ENCODE assay signal across 10 mouse cellular contexts in the genomic region with DNA sequence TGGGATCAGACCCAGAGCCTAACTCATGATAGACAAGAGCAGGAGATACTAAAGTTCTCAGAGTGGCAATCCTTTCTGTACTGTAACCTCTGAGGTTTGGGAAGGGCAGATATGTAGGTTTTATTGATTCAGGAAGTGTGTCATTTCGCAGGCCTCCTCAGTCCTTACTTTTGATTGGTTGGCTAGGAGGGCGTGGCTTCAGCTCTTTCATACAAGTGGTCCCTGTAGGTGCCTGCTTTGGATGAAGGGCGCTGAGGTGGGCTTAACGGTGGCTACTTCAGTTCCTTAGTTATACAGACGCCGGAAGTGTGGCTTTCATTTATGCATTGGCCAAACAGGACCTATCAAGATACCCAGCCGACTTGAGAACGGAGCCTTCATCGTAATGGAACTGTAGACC. TPM values are rescaled to one million over a fixed set of nuclear protein-coding genes. Genes with fewer than 3 reads are reported as not detected.
DNase-seq lines count a peak whose midpoint lies in the region; ATAC-seq and TF ChIP-seq lines count a peak whose summit lies in the region.
"Had no signal": no experiment of that assay in that cellular context is flagged by ENCODE, and none has a peak within 500 bp of the region (broad histone marks: within the 10 kb centered on the region; RNA-seq: fewer than 3 reads in every experiment).

No protein-coding gene starts in this region.

- H3K27me3 ChIP-seq in hindbrain, embryonic 12.5 days = no peaks in the 10 kb centered on the region
- H3K27me3 ChIP-seq in hindbrain, embryonic 10.5 days (ENCODE audit: insufficient read depth, poor library complexity, severe bottlenecking) = no peaks in the 10 kb centered on the region
- H3K27me3 ChIP-seq in ES-Bruce4 (ENCODE audit: control insufficient read depth, insufficient read depth, low read length, poor library complexity, severe bottlenecking) = no peaks in the 10 kb centered on the region
- H3K27me3 ChIP-seq in midbrain, embryonic 13.5 days = no peaks in the 10 kb centered on the region

- no peak for TF ChIP-seq EP300 in ES-Bruce4 (IDR thresholded peaks at IDR 0.05; ENCODE audit: insufficient read depth, low read depth, low read length)

- no peak overlapping the region for H3K9ac ChIP-seq in hindbrain, embryonic 12.5 days
- no peak overlapping the region for H3K9ac ChIP-seq in ES-Bruce4 (ENCODE audit: low read depth, poor library complexity, severe bottlenecking)
- H3K9ac ChIP-seq in midbrain, embryonic 13.5 days (replicated peaks) = no peak overlapping the region

- peak overlapping the region; percentile 73 for H3K4me2 ChIP-seq in hindbrain, embryonic 12.5 days (replicated peaks)
- peak overlapping the region; percentile 63 for H3K4me2 ChIP-seq in midbrain, embryonic 13.5 days (replicated peaks)

- H3K4me3 ChIP-seq in hindbrain, embryonic 12.5 days = no peak overlapping the region
- H3K4me3 ChIP-seq in hindbrain, embryonic 10.5 days = no peak overlapping the region
- H3K4me3 ChIP-seq in ES-Bruce4 (ENCODE audit: low read depth, low read length) = peak overlapping the region; percentile 7; the same call in 1 of the 2 replicates
- H3K4me3 ChIP-seq in midbrain, embryonic 13.5 days (replicated peaks) = no peak overlapping the region

- H3K36me3 ChIP-seq in hindbrain, embryonic 12.5 days = peaks cover 34% of the 10 kb centered on the region
- H3K36me3 ChIP-seq in hindbrain, embryonic 10.5 days = peaks cover 40% of the 10 kb centered on the region
- H3K36me3 ChIP-seq in ES-Bruce4 (ENCODE audit: control insufficient read depth, insufficient read depth, low read length, poor library complexity, severe bottlenecking) = no peaks in the 10 kb centered on the region
- H3K36me3 ChIP-seq in midbrain, embryonic 13.5 days = peaks cover 36% of the 10 kb centered on the region

- H3K9me3 ChIP-seq in hindbrain, embryonic 12.5 days (replicated peaks) = no peaks in the 10 kb centered on the region
- no peaks in the 10 kb centered on the region for H3K9me3 ChIP-seq in hindbrain, embryonic 10.5 days
- H3K9me3 ChIP-seq in ES-Bruce4 (replicated peaks; ENCODE audit: control insufficient read depth, insufficient read depth, low read length, poor library complexity, severe bottlenecking) = no peaks in the 10 kb centered on the region
- no peaks in the 10 kb centered on the region for H3K9me3 ChIP-seq in midbrain, embryonic 13.5 days

- no peak for TF ChIP-seq POLR2A in ES-Bruce4 (IDR thresholded peaks at IDR 0.05; ENCODE audit: insufficient read depth, low read length)

- no peak for TF ChIP-seq CTCF in ES-Bruce4 (IDR thresholded peaks at IDR 0.05; ENCODE audit: low read depth, low read length)

- H3K4me1 ChIP-seq in hindbrain, embryonic 12.5 days = peaks cover 17% of the 10 kb centered on the region
- peaks cover 26% of the 10 kb centered on the region for H3K4me1 ChIP-seq in hindbrain, embryonic 10.5 days (replicated peaks)
- peaks cover 4% of the 10 kb centered on the region for H3K4me1 ChIP-seq in ES-Bruce4 (ENCODE audit: control insufficient read depth, insufficient read depth, low read length)
- H3K4me1 ChIP-seq in midbrain, embryonic 13.5 days (replicated peaks) = peaks cover 29% of the 10 kb centered on the region

- no peak for DNase-seq in hindbrain, embryonic 10.5 days (ENCODE audit: low spot score)
- DNase-seq in NIH3T3 (ENCODE audit: low read depth) = peak; percentile 36
- no peak for DNase-seq in layer of hippocampus, postnatal 25 days (ENCODE audit: extremely low spot score in 1 of 2, low spot score in 1 of 2)
- DNase-seq in kidney, postnatal 25 days = no peak

- 85% methylated on average over 9 of the region's 9 CpGs for WGBS in hindbrain, embryonic 12.5 days
- WGBS in hindbrain, embryonic 10.5 days = 84% methylated on average over 9 of the region's 9 CpGs
- 85% methylated on average over 9 of the region's 9 CpGs for WGBS in midbrain, embryonic 13.5 days

- no peak overlapping the region for H3K27ac ChIP-seq in hindbrain, embryonic 12.5 days
- H3K27ac ChIP-seq in hindbrain, embryonic 10.5 days = no peak overlapping the region
- H3K27ac ChIP-seq in ES-Bruce4 (ENCODE audit: insufficient read depth, low read length) = peak overlapping the region; percentile 11; the same call in 1 of the 2 replicates
- no peak overlapping the region for H3K27ac ChIP-seq in midbrain, embryonic 13.5 days

- no peak for ATAC-seq in hindbrain, embryonic 12.5 days (ENCODE audit: low FRiP score)
- ATAC-seq in midbrain, embryonic 13.5 days = no peak

RNA-seq across cellular contexts. Expression of gene Aldh16a1, which starts 1.2 kb away (rescaled TPM):
- polyA plus RNA-seq in hindbrain, embryonic 12.5 days (2016; fragmentation: Nextera tagmentation; extraction: Ambion mirVana) = 33.4 and 39.8 TPM in 2 replicates
- 54.5 and 55.3 TPM in 2 replicates for polyA plus RNA-seq in hindbrain, embryonic 10.5 days (2016; fragmentation: Nextera tagmentation; extraction: Ambion mirVana)
- polyA plus RNA-seq in ES-Bruce4 (2011; ENCODE audit: insufficient read depth, insufficient read length, low read depth, missing spikeins) = 36.9 and 44.2 TPM in 2 replicates
- polyA plus RNA-seq in midbrain, embryonic 13.5 days (2015; fragmentation: Nextera tagmentation; extraction: Ambion mirVana) = 24.7 and 27.2 TPM in 2 replicates
- total RNA-seq in layer of hippocampus, postnatal 25 days (2021) = 10 to 100 TPM; 10.9 to 13.6 TPM

RNA-seq across cellular contexts. Expression of gene Pih1d1, which starts 1.5 kb away (rescaled TPM):
- 90.3 and 91.0 TPM in 2 replicates for polyA plus RNA-seq in hindbrain, embryonic 12.5 days (2016; fragmentation: Nextera tagmentation; extraction: Ambion mirVana)
- polyA plus RNA-seq in hindbrain, embryonic 10.5 days (2016; fragmentation: Nextera tagmentation; extraction: Ambion mirVana) = 101 and 116 TPM in 2 replicates
- polyA plus RNA-seq in ES-Bruce4 (2011; ENCODE audit: insufficient read depth, insufficient read length, low read depth, missing spikeins) = 38.5 and 43.6 TPM in 2 replicates
- polyA plus RNA-seq in midbrain, embryonic 13.5 days (2015; fragmentation: Nextera tagmentation; extraction: Ambion mirVana) = 93.0 and 96.0 TPM in 2 replicates
- 10 to 100 TPM; 43.2 to 47.0 TPM for total RNA-seq in layer of hippocampus, postnatal 25 days (2021)

RNA-seq across cellular contexts. Expression of gene Slc17a7, which starts 8.2 kb away (rescaled TPM):
- 1.1 and 1.2 TPM in 2 replicates for polyA plus RNA-seq in hindbrain, embryonic 12.5 days (2016; fragmentation: Nextera tagmentation; extraction: Ambion mirVana)
- polyA plus RNA-seq in hindbrain, embryonic 10.5 days (2016; fragmentation: Nextera tagmentation; extraction: Ambion mirVana) = 0.71 and 1.2 TPM in 2 replicates
- 0.94 and 1.6 TPM in 2 replicates for polyA plus RNA-seq in ES-Bruce4 (2011; ENCODE audit: insufficient read depth, insufficient read length, low read depth, missing spikeins)
- polyA plus RNA-seq in midbrain, embryonic 13.5 days (2015; fragmentation: Nextera tagmentation; extraction: Ambion mirVana) = 0.34 and 1.8 TPM in 2 replicates
- 1,000 to 10,000 TPM; 1,494 to 1,551 TPM for total RNA-seq in layer of hippocampus, postnatal 25 days (2021)
- total RNA-seq: neutrophil, adult 5-6 weeks had no signal
- polyA plus RNA-seq: liver, embryonic 16.5 days had no signal

RNA-seq across cellular contexts. Expression of gene Flt3l, which starts 19.4 kb away (rescaled TPM):
- polyA plus RNA-seq in hindbrain, embryonic 12.5 days (2016; fragmentation: Nextera tagmentation; extraction: Ambion mirVana) = 0.52 and 1.6 TPM in 2 replicates
- polyA plus RNA-seq in hindbrain, embryonic 10.5 days (2016; fragmentation: Nextera tagmentation; extraction: Ambion mirVana) = 0.85 and 2.0 TPM in 2 replicates
- 3.0 and 3.7 TPM in 2 replicates for polyA plus RNA-seq in ES-Bruce4 (2011; ENCODE audit: insufficient read depth, insufficient read length, low read depth, missing spikeins)
- polyA plus RNA-seq in midbrain, embryonic 13.5 days (2015; fragmentation: Nextera tagmentation; extraction: Ambion mirVana) = 0.82 and 1.3 TPM in 2 replicates
- 1 to 10 TPM; 4.5 to 8.2 TPM for total RNA-seq in layer of hippocampus, postnatal 25 days (2021)

RNA-seq across cellular contexts. Expression of gene Gm45713, which starts 19.6 kb away (rescaled TPM):
- polyA plus RNA-seq in hindbrain, embryonic 12.5 days (2016; fragmentation: Nextera tagmentation; extraction: Ambion mirVana) = 0.31 TPM in 1 of 2 replicates, not detected in the other
- 0.13 and 0.15 TPM in 2 replicates for polyA plus RNA-seq in hindbrain, embryonic 10.5 days (2016; fragmentation: Nextera tagmentation; extraction: Ambion mirVana)
- polyA plus RNA-seq in ES-Bruce4 (2011; ENCODE audit: insufficient read depth, insufficient read length, low read depth, missing spikeins) = not detected in 2 replicates
- 0.24 TPM in 1 of 2 replicates, not detected in the other for polyA plus RNA-seq in midbrain, embryonic 13.5 days (2015; fragmentation: Nextera tagmentation; extraction: Ambion mirVana)
- not detected for total RNA-seq in layer of hippocampus, postnatal 25 days (2021)
- polyA plus RNA-seq: erythroblast, embryonic 14.5 days; liver, embryonic 16.5 days had no signal
